Mouse (Mus musculus): ENCODE results near the gene Rtf1. TPM values are rescaled to one million over a fixed set of nuclear protein-coding genes. Genes with fewer than 3 reads are reported as not detected.

The Rtf1 gene
- polyA plus RNA-seq (2012; rRNA removed) (6.1 and 7.9 TPM in 2 replicates), polyA plus RNA-seq (2014; fragmentation: Nextera tagmentation; extraction: Ambion mirVana) (6.6 and 9.0 TPM in 2 replicates)

DNA sequence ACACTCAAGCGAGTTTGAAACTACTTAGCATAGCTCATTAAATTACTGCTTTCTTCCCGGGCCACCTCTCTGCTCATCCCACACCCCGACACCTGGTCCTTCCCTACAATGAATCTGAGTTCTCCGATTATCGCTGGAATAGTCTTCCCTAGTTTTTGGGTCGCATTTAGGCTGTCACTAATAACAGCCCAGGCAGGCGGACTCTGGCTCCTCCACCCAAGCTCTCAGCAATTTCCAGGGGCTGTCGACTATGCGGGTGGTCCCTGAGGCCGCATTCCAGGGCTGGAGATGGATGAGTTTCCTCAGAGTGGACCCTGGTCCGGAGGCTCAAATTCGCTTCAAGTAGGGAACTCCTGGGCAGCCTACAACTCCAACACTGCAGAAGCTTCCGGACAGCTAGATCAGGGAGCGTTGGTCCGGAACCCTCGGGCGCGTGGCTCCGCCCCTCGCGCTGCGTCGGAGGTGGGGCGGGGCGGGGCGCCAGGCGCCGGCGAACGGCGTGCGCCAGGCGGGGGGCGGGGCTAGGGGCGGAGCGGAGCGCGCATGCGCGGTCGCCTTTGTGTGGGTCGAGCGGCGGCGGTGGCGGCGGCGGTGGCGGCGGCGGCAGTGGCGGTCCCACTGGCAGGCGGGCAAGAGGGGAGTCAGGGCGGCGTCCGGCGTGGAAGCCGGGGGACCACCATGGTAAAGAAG lies at the start of gene Rtf1:
TSS of gene Rtf1 (plus strand) at position 544 of the 690 bp plus-strand sequence.
- Histone ChIP-seq H3K27me3 (ENCODE audit: control insufficient read depth, insufficient read depth, low read length) (no peaks in the 10 kb centered on the region; the same call in 1 of the 2 replicates), H3K9me3 (ENCODE audit: control insufficient read depth, low read length) (no peaks in the 10 kb centered on the region), H3K9ac (replicated peaks) (peak within 1 kb of the TSS; percentile 96), H3K36me3 (replicated peaks; ENCODE audit: control insufficient read depth, insufficient read depth, low read depth) (no peaks in the 10 kb centered on the region), H3K4me3 (ENCODE audit: insufficient read depth in 1 of 2, low read depth in 2 of 2, low read length in 2 of 2) (peak within 1 kb of the TSS; percentile 98 to 99), H3K27ac (peak within 1 kb of the TSS; percentile 81), H3K4me1 (replicated peaks; ENCODE audit: control insufficient read depth in 2 of 2, insufficient read depth in 2 of 2, low read length in 1 of 2) (peaks cover 3 to 7% of the 10 kb centered on the region in 2 experiments; a peak in 3 of 4 replicates), H3K4me2 (ENCODE audit: low read depth) (peak within 1 kb of the TSS; percentile 92)
- ATAC-seq (ENCODE audit: insufficient read depth) (peak; percentile 91), DNase-seq (ENCODE audit: low read depth in 3 of 3, low spot score in 3 of 3) (peak; percentile 72 to 75 (median 75))
- no peak for TF ChIP-seq CTCF (IDR thresholded peaks at IDR 0.05; ENCODE audit: low read depth)
- under 1% methylated on average over 53 of the region's 58 CpGs for WGBS (ENCODE audit: insufficient replicate concordance)

DNA sequence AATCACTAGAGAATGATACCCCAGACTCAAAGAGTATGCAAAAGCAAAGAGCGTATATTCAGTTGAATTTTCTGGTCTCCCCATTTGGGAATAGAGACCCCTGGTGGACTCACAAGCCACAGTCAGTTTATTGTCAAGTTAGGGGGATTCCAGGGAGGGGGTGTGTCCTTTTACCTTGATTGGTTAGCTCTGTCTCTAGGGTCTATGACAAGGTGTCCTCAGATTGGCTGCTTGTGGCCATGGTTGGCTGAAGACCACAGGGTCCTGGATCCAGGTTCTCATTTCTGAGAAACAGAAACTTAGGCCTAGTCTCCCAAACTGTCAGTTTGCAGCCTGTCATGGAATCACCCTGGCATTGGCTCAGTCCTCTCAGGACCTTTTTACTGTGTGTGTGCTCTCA lies 38.1 kb upstream of the Rtf1 start:
- Histone ChIP-seq H3K4me3 (ENCODE audit: insufficient read depth in 1 of 2, low read depth in 2 of 2, low read length in 2 of 2) (no peak overlapping the region), H3K9me3 (ENCODE audit: control insufficient read depth, low read length) (no peaks in the 10 kb centered on the region), H3K27ac (no peak overlapping the region), H3K36me3 (replicated peaks; ENCODE audit: control insufficient read depth, insufficient read depth, low read depth) (peaks cover 99% of the 10 kb centered on the region), H3K4me1 (replicated peaks; ENCODE audit: control insufficient read depth in 2 of 2, insufficient read depth in 2 of 2, low read length in 1 of 2) (no peaks in the 10 kb centered on the region), H3K4me2 (ENCODE audit: low read depth) (no peak overlapping the region), H3K27me3 (ENCODE audit: control insufficient read depth, insufficient read depth, low read length) (no peaks in the 10 kb centered on the region), H3K9ac (replicated peaks) (no peak overlapping the region)
- TF ChIP-seq EP300 (IDR thresholded peaks at IDR 0.05; ENCODE audit: low read depth): no peak
- TF ChIP-seq CTCF (IDR thresholded peaks at IDR 0.05; ENCODE audit: low read depth): no peak
- DNase-seq (ENCODE audit: low read depth in 3 of 3, low spot score in 3 of 3) (no peak), ATAC-seq (ENCODE audit: insufficient read depth) (no peak)
- 100% methylated on average over 1 of the region's 1 CpGs for WGBS (ENCODE audit: insufficient replicate concordance)

GRCm38 (mm10) chr2:119641214-119641912 lies 33.5 kb upstream of the Rtf1 start:
- ATAC-seq (ENCODE audit: insufficient read depth) (no peak), DNase-seq (ENCODE audit: low read depth in 3 of 3, low spot score in 3 of 3) (no peak)
- no peak overlapping the region for H3K27ac ChIP-seq
- 82% methylated on average over 5 of the region's 5 CpGs for WGBS (ENCODE audit: insufficient replicate concordance)
- peaks cover 97% of the 10 kb centered on the region for H3K36me3 ChIP-seq (replicated peaks; ENCODE audit: control insufficient read depth, insufficient read depth, low read depth)
- no peaks in the 10 kb centered on the region for H3K9me3 ChIP-seq (ENCODE audit: control insufficient read depth, low read length)
- TF ChIP-seq CTCF (IDR thresholded peaks at IDR 0.05; ENCODE audit: low read depth) (no peak), EP300 (IDR thresholded peaks at IDR 0.05; ENCODE audit: low read depth) (no peak)
- H3K4me1 ChIP-seq (replicated peaks; ENCODE audit: control insufficient read depth in 2 of 2, insufficient read depth in 2 of 2, low read length in 1 of 2): no peaks in the 10 kb centered on the region
- H3K4me2 ChIP-seq (ENCODE audit: low read depth): no peak overlapping the region
- H3K9ac ChIP-seq (replicated peaks): no peak overlapping the region
- no peaks in the 10 kb centered on the region for H3K27me3 ChIP-seq (ENCODE audit: control insufficient read depth, insufficient read depth, low read length)
- H3K4me3 ChIP-seq (ENCODE audit: insufficient read depth in 1 of 2, low read depth in 2 of 2, low read length in 2 of 2): no peak overlapping the region

- Histone ChIP-seq H3K27ac (no peak overlapping the region), H3K9ac (replicated peaks) (no peak overlapping the region), H3K36me3 (replicated peaks; ENCODE audit: control insufficient read depth, insufficient read depth, low read depth) (peaks cover 96% of the 10 kb centered on the region), H3K9me3 (ENCODE audit: control insufficient read depth, low read length) (no peaks in the 10 kb centered on the region), H3K4me3 (ENCODE audit: insufficient read depth in 1 of 2, low read depth in 2 of 2, low read length in 2 of 2) (no peak overlapping the region), H3K4me2 (ENCODE audit: low read depth) (no peak overlapping the region), H3K4me1 (replicated peaks; ENCODE audit: control insufficient read depth in 2 of 2, insufficient read depth in 2 of 2, low read length in 1 of 2) (no peaks in the 10 kb centered on the region), H3K27me3 (ENCODE audit: control insufficient read depth, insufficient read depth, low read length) (no peaks in the 10 kb centered on the region)
- DNase-seq (ENCODE audit: low read depth in 3 of 3, low spot score in 3 of 3): no peak
- 87% methylated on average over 5 of the region's 5 CpGs for WGBS (ENCODE audit: insufficient replicate concordance)
- no peak for ATAC-seq (ENCODE audit: insufficient read depth)
- no peak for TF ChIP-seq CTCF (IDR thresholded peaks at IDR 0.05; ENCODE audit: low read depth)
- TF ChIP-seq EP300 (IDR thresholded peaks at IDR 0.05; ENCODE audit: low read depth): no peak
Measured at GRCm38 (mm10) chr2:119644254-119644653, 30.6 kb upstream of the Rtf1 start.
